In the genomic region with DNA sequence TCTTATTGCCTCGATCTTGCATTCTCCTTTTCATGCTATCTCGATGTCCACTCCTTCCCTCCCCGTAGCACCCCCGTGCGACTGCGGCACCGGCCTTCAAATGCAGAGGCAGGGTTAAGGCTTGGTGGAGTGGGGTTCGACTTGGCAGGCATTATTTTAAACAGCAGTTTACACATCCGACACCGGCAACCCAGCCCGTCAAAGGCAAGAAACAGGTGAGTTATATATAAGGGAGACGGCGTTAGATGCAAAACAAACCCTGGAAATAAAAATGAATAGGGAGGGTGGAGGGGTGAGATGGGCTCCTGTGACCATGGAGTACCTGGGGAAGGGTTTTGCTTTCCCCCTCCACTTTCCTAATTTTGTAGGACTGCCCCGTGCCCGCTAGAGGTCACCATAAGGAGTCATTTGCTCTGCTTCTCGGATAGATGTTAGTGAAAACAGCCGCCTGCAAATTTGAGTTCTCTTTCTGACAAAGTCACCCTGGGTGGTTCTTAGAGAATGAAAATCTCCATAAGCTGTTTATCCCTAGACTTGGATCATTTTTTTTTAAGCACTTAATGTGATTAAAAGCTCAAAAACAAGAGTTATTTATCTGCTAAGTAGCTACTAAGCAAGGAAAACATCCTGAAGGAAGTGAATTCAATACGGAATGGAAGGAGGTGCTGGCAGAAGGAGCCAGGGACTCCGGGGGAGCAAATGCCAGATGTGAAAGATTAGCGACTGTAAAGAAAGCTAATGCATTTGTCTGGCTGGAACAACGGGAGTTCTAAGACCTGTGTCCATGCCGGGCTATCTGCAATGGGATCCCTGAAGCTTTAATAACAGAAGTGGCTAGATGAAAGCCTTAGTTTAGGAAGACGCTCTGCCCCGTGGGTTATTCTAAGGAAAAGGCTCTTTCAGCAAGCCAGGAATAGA, we compare ENCODE assay signal across 9 mouse cellular contexts. TPM values are rescaled to one million over a fixed set of nuclear protein-coding genes. Genes with fewer than 3 reads are reported as not detected.
DNase-seq lines count a peak whose midpoint lies in the region; ATAC-seq and TF ChIP-seq lines count a peak whose summit lies in the region.
"Had no signal": no experiment of that assay in that cellular context is flagged by ENCODE, and none has a peak within 500 bp of the region (broad histone marks: within the 10 kb centered on the region; RNA-seq: fewer than 3 reads in every experiment).

No protein-coding gene starts in this region.

- peaks cover 55% of the 10 kb centered on the region for H3K27me3 ChIP-seq in intestine, postnatal 0 days (replicated peaks; ENCODE audit: control insufficient read depth, insufficient read depth, low read length)
- H3K27me3 ChIP-seq in midbrain, embryonic 11.5 days (ENCODE audit: control insufficient read depth, insufficient read depth, low read length): peaks cover 42% of the 10 kb centered on the region

- peak; percentile 91 for DNase-seq in heart, adult 11 months
- no peak for DNase-seq in heart, postnatal 25 days (ENCODE audit: low spot score)
- DNase-seq in embryo, embryonic 11.5 days (ENCODE audit: low read depth, low spot score): peak; percentile 63
- peak; percentile 17 to 44 for DNase-seq in gastrocnemius, postnatal 36 days
- peak; percentile 66 for DNase-seq in left cerebral cortex, postnatal 4 days
- peak; percentile 96 for DNase-seq in midbrain, embryonic 11.5 days (ENCODE audit: low spot score, missing footprints)
- DNase-seq in skeletal muscle tissue, adult 2 months (ENCODE audit: low read depth, low spot score): peak; percentile 12

- no peak for ATAC-seq in intestine, postnatal 0 days
- peak; percentile 10 for ATAC-seq in midbrain, embryonic 11.5 days (ENCODE audit: low FRiP score)

- no peaks in the 10 kb centered on the region for H3K36me3 ChIP-seq in intestine, postnatal 0 days (ENCODE audit: control insufficient read depth, insufficient read depth)
- no peaks in the 10 kb centered on the region for H3K36me3 ChIP-seq in midbrain, embryonic 11.5 days (ENCODE audit: control insufficient read depth, insufficient read depth, low read length)

- H3K4me3 ChIP-seq in intestine, postnatal 0 days (ENCODE audit: low read depth, low read length): peak overlapping the region; percentile 59
- peak overlapping the region; percentile 50 for H3K4me3 ChIP-seq in midbrain, embryonic 11.5 days (ENCODE audit: low read depth, low read length)

- no peak overlapping the region for H3K27ac ChIP-seq in intestine, postnatal 0 days (ENCODE audit: low read depth, low read length)
- H3K27ac ChIP-seq in midbrain, embryonic 11.5 days (ENCODE audit: low read depth, low read length): no peak overlapping the region

- TF ChIP-seq CTCF in intestine, postnatal 0 days (IDR thresholded peaks at IDR 0.05; ENCODE audit: low read depth): peak; percentile 77

- peak overlapping the region; percentile 94 for H3K4me2 ChIP-seq in intestine, postnatal 0 days (replicated peaks; ENCODE audit: low read depth)
- H3K4me2 ChIP-seq in midbrain, embryonic 11.5 days: peak overlapping the region; percentile 69

- intact Hi-C loops in heart, postnatal 25 days (cut with DNase I): loop anchor here (2.0 to 5.0 kb wide), 4 partner anchors 100 to 361 kb away; no protein-coding TSS in a partner anchor
- intact Hi-C loops in gastrocnemius, postnatal 36 days (cut with DNase I): loop anchor here (5.0 kb wide), 4 partner anchors 99 to 361 kb away; a partner anchor contains a TSS
- intact Hi-C loops in left cerebral cortex, postnatal 4 days (cut with DNase I): loop anchor here (5.0 to 10.0 kb wide), 3 partner anchors 74 to 358 kb away; a partner anchor contains a TSS

- H3K9ac ChIP-seq in intestine, postnatal 0 days (ENCODE audit: low read depth, low read length): peak overlapping the region; percentile 42
- H3K9ac ChIP-seq in midbrain, embryonic 11.5 days (ENCODE audit: low read length): no peak overlapping the region

- no peaks in the 10 kb centered on the region for H3K9me3 ChIP-seq in intestine, postnatal 0 days (ENCODE audit: control insufficient read depth)
- no peaks in the 10 kb centered on the region; the same call in 1 of the 2 replicates for H3K9me3 ChIP-seq in midbrain, embryonic 11.5 days (ENCODE audit: control insufficient read depth, low read length)

- WGBS in intestine, postnatal 0 days: 3% methylated on average over 24 of the region's 24 CpGs
- 2% methylated on average over 24 of the region's 24 CpGs for WGBS in midbrain, embryonic 11.5 days

- peaks cover 5% of the 10 kb centered on the region for H3K4me1 ChIP-seq in intestine, postnatal 0 days (replicated peaks; ENCODE audit: control insufficient read depth, insufficient read depth, low read length)
- H3K4me1 ChIP-seq in midbrain, embryonic 11.5 days (ENCODE audit: control insufficient read depth, insufficient read depth, low read length): peaks cover 20% of the 10 kb centered on the region

RNA-seq across cellular contexts. Expression of a gene that starts 1.2 kb away (rescaled TPM):
- not detected for total RNA-seq in heart, postnatal 25 days (2021)
- total RNA-seq in gastrocnemius, postnatal 36 days (2021): not detected
- polyA plus RNA-seq in intestine, postnatal 0 days (2015; fragmentation: Nextera tagmentation; extraction: Ambion mirVana): not detected in 2 replicates
- 1 to 10 TPM; 4.0 to 4.9 TPM for total RNA-seq in left cerebral cortex, postnatal 4 days (2021)
- not detected in 2 replicates for polyA plus RNA-seq in midbrain, embryonic 11.5 days (2014; fragmentation: Nextera tagmentation; extraction: Ambion mirVana)
- polyA plus RNA-seq: C2C12 had no signal

Comparison
In these comparisons a context has a peak if more than half of its experiments do, and no peak if none do; other contexts are left out.
1. RNA of a gene that starts 1.2 kb away (total RNA-seq): 4.0 to 4.9 TPM in left cerebral cortex, postnatal 4 days; not detected in heart, postnatal 25 days and not detected in gastrocnemius, postnatal 36 days; every median in the first group is over 4 times any median in the second.